Mouse (Mus musculus) urinary bladder, postnatal 4 days (tissue): ENCODE measurements around the gene Arid3c.

Source experiments
- DNase-seq, 2 experiments: peaks; one replicate each; pipeline ENCODE4 v3.0.0; 2021 to 2022; ENCODE audit warnings: low spot score in 2 of 2

The Arid3c gene

GRCm38 (mm10) chr4:41745021-41745420 lies 14.1 kb upstream of the Arid3c start:
- DNase-seq, result no peak

- no peak for DNase-seq
These were observed 13.2 kb upstream of the Arid3c start for GRCm38 (mm10) chr4:41744131-41744530.

- DNase-seq, result peak; percentile 89 to 90
These were observed 10.2 kb upstream of the Arid3c start for GRCm38 (mm10) chr4:41741158-41741560.

GRCm38 (mm10) chr4:41740380-41741157 lies 9.6 kb upstream of the Arid3c start:
- no peak for DNase-seq

- DNase-seq, result no peak
These were observed 8.3 kb upstream of the Arid3c start for GRCm38 (mm10) chr4:41739260-41739659.

GRCm38 (mm10) chr4:41738256-41738603 lies 7.3 kb upstream of the Arid3c start:
- no peak for DNase-seq

- peak in 1 of 2 experiments; percentile 61 for DNase-seq
These were observed 6.8 kb upstream of the Arid3c start for GRCm38 (mm10) chr4:41737602-41738255.

- no peak for DNase-seq
These were observed 3.9 kb downstream of the Arid3c start for GRCm38 (mm10) chr4:41726826-41727621.

GRCm38 (mm10) chr4:41722918-41723351 lies 8.0 kb downstream of the Arid3c start, which contains the start of gene Dctn3:
Dctn3 (minus strand) TSS chr4:41723170.
- DNase-seq, result peak; percentile 79 to 85

GRCm38 (mm10) chr4:41716834-41717233 lies 14.1 kb downstream of the Arid3c start:
- DNase-seq, result no peak

GRCm38 (mm10) chr4:41715596-41715995 lies 15.3 kb downstream of the Arid3c start:
- no peak for DNase-seq

- DNase-seq, result no peak
These were observed 15.9 kb downstream of the Arid3c start for GRCm38 (mm10) chr4:41715082-41715481.

GRCm38 (mm10) chr4:41714276-41714675 lies 16.7 kb downstream of the Arid3c start:
- DNase-seq, result no peak

GRCm38 (mm10) chr4:41713197-41714067 lies 17.5 kb downstream of the Arid3c start, which contains the start of gene Rpp25l:
Rpp25l (minus strand) TSS chr4:41713534.
- peak; percentile 80 to 83 for DNase-seq

- no peak for DNase-seq
These were observed 18.3 kb downstream of the Arid3c start for GRCm38 (mm10) chr4:41712421-41713196.

- no peak for DNase-seq
These were observed 19.1 kb downstream of the Arid3c start for GRCm38 (mm10) chr4:41711705-41712375.

GRCm38 (mm10) chr4:41710229-41710628 lies 20.7 kb downstream of the Arid3c start:
- no peak for DNase-seq

GRCm38 (mm10) chr4:41708192-41708745 lies 22.7 kb downstream of the Arid3c start:
- DNase-seq, result no peak

GRCm38 (mm10) chr4:41707011-41707535 lies 23.9 kb downstream of the Arid3c start:
- DNase-seq, result no peak
